Mouse (Mus musculus): Measurements from ENCODE around the gene Fasn.

- TF ChIP-seq CTCF (IDR thresholded peaks at IDR 0.05; ENCODE audit: borderline replicate concordance, insufficient read depth, low read length) (no peak), POLR2A (IDR thresholded peaks at IDR 0.05; ENCODE audit: low read depth, low read length) (no peak)
These were observed 16.3 kb downstream of the Fasn start for GRCm38 (mm10) chr11:120808010-120808409.

Data from embryonic fibroblast, embryonic 13.5 days (primary cell).